Mouse (Mus musculus): ENCODE measurements around the gene St7. TPM values are rescaled to one million over a fixed set of nuclear protein-coding genes. Genes with fewer than 3 reads are reported as not detected.

St7 gene
- polyA plus RNA-seq, 1 experiment: 20.0 TPM

- Histone ChIP-seq H3K4me3 (ENCODE audit: insufficient read depth, low read length) (no peak overlapping the region), H3K27ac (ENCODE audit: insufficient read depth, low read length) (no peak overlapping the region), H3K4me1 (ENCODE audit: control insufficient read depth, insufficient read depth, low read length) (peaks cover 4% of the 10 kb centered on the region; the same call in 1 of the 2 replicates)
- no peak for TF ChIP-seq CTCF (IDR thresholded peaks at IDR 0.05; ENCODE audit: borderline replicate concordance, insufficient read depth, low read length)
- TF ChIP-seq POLR2A (IDR thresholded peaks at IDR 0.05; ENCODE audit: low read depth, low read length): no peak
Measured at GRCm38 (mm10) chr6:17797271-17797713, 104.6 kb downstream of the St7 start.

- Histone ChIP-seq H3K4me3 (ENCODE audit: insufficient read depth, low read length) (no peak overlapping the region), H3K4me1 (ENCODE audit: control insufficient read depth, insufficient read depth, low read length) (peaks cover 4% of the 10 kb centered on the region; the same call in 1 of the 2 replicates), H3K27ac (ENCODE audit: insufficient read depth, low read length) (no peak overlapping the region)
- TF ChIP-seq CTCF (IDR thresholded peaks at IDR 0.05; ENCODE audit: borderline replicate concordance, insufficient read depth, low read length) (no peak), POLR2A (IDR thresholded peaks at IDR 0.05; ENCODE audit: low read depth, low read length) (no peak)
Measured at GRCm38 (mm10) chr6:17800694-17801093, 108.0 kb downstream of the St7 start.

GRCm38 (mm10) chr6:17804468-17804867 is 111.7 kb downstream of the St7 start:
- no peak overlapping the region for H3K4me3 ChIP-seq (ENCODE audit: insufficient read depth, low read length)
- TF ChIP-seq POLR2A (IDR thresholded peaks at IDR 0.05; ENCODE audit: low read depth, low read length) (no peak), CTCF (IDR thresholded peaks at IDR 0.05; ENCODE audit: borderline replicate concordance, insufficient read depth, low read length) (no peak)
- peaks cover 4% of the 10 kb centered on the region; the same call in 1 of the 2 replicates for H3K4me1 ChIP-seq (ENCODE audit: control insufficient read depth, insufficient read depth, low read length)
- no peak overlapping the region for H3K27ac ChIP-seq (ENCODE audit: insufficient read depth, low read length)

GRCm38 (mm10) chr6:17806569-17806968 is 113.8 kb downstream of the St7 start:
- Histone ChIP-seq H3K4me1 (ENCODE audit: control insufficient read depth, insufficient read depth, low read length) (peaks cover 2% of the 10 kb centered on the region; the same call in 1 of the 2 replicates), H3K4me3 (ENCODE audit: insufficient read depth, low read length) (no peak overlapping the region), H3K27ac (ENCODE audit: insufficient read depth, low read length) (no peak overlapping the region)
- TF ChIP-seq CTCF (IDR thresholded peaks at IDR 0.05; ENCODE audit: borderline replicate concordance, insufficient read depth, low read length) (no peak), POLR2A (IDR thresholded peaks at IDR 0.05; ENCODE audit: low read depth, low read length) (no peak)

- Histone ChIP-seq H3K4me3 (ENCODE audit: insufficient read depth, low read length) (no peak overlapping the region), H3K27ac (ENCODE audit: insufficient read depth, low read length) (no peak overlapping the region), H3K4me1 (ENCODE audit: control insufficient read depth, insufficient read depth, low read length) (peaks cover 2% of the 10 kb centered on the region; the same call in 1 of the 2 replicates)
- no peak for TF ChIP-seq POLR2A (IDR thresholded peaks at IDR 0.05; ENCODE audit: low read depth, low read length)
- TF ChIP-seq CTCF (IDR thresholded peaks at IDR 0.05; ENCODE audit: borderline replicate concordance, insufficient read depth, low read length): no peak
Measured at GRCm38 (mm10) chr6:17811063-17811462, 118.3 kb downstream of the St7 start.

DNA sequence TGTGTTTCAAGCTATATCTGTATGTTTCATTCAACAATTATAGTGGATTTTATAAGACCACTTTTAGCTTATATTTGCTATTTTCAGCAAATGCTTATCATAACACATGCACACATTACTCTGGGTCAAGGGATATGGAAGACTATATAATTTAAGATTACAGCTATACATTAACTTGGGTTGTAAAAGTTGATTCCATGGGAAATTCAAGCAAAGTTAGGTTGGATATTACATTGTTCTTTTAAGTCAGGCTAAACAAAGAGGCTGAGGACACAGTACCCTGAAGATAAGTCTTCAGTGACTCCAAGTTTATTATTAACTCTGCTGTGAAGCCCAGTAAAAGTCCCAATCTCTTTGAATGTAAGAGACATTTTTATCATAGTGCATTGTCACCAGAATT is 118.8 kb downstream of the St7 start:
- H3K4me3 ChIP-seq (ENCODE audit: insufficient read depth, low read length): no peak overlapping the region
- H3K27ac ChIP-seq (ENCODE audit: insufficient read depth, low read length): no peak overlapping the region
- peaks cover 2% of the 10 kb centered on the region; the same call in 1 of the 2 replicates for H3K4me1 ChIP-seq (ENCODE audit: control insufficient read depth, insufficient read depth, low read length)
- TF ChIP-seq CTCF (IDR thresholded peaks at IDR 0.05; ENCODE audit: borderline replicate concordance, insufficient read depth, low read length) (no peak), POLR2A (IDR thresholded peaks at IDR 0.05; ENCODE audit: low read depth, low read length) (no peak)

GRCm38 (mm10) chr6:17814074-17814649 is 121.4 kb downstream of the St7 start:
- peaks cover 4% of the 10 kb centered on the region; the same call in 1 of the 2 replicates for H3K4me1 ChIP-seq (ENCODE audit: control insufficient read depth, insufficient read depth, low read length)
- TF ChIP-seq POLR2A (IDR thresholded peaks at IDR 0.05; ENCODE audit: low read depth, low read length) (no peak), CTCF (IDR thresholded peaks at IDR 0.05; ENCODE audit: borderline replicate concordance, insufficient read depth, low read length) (no peak)
- no peak overlapping the region for H3K4me3 ChIP-seq (ENCODE audit: insufficient read depth, low read length)
- no peak overlapping the region for H3K27ac ChIP-seq (ENCODE audit: insufficient read depth, low read length)

DNA sequence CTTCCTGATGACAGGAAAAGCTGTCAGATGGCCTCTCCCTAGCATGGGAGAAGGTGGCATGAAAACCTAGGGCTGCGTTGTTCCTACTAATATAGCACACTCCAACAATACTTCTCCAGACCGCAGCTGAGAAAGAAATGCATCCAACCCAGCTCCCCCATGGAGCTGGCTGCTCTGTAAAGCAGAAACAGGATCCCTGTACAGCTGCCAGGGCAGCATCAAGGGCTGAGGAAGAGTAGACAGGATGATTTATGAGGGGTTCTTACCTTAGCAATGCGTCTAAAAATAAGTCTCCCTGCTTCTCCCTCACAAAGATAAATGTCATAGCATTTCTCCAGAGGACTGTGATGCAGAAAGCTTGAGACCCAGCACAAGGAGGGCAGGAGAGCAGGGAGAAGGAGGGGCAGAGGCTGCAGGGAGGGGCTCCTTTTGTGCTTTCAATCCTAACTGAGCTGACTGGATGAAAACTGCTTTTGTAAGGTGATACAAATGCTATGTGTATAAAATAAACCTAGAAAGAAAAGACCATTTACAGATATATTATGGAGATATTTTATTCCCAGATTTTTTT is 124.2 kb downstream of the St7 start:
- TF ChIP-seq CTCF (IDR thresholded peaks at IDR 0.05; ENCODE audit: borderline replicate concordance, insufficient read depth, low read length) (no peak), POLR2A (IDR thresholded peaks at IDR 0.05; ENCODE audit: low read depth, low read length) (no peak)
- H3K4me1 ChIP-seq (ENCODE audit: control insufficient read depth, insufficient read depth, low read length): peaks cover 2% of the 10 kb centered on the region; the same call in 1 of the 2 replicates
- H3K27ac ChIP-seq (ENCODE audit: insufficient read depth, low read length): no peak overlapping the region
- no peak overlapping the region for H3K4me3 ChIP-seq (ENCODE audit: insufficient read depth, low read length)

DNA sequence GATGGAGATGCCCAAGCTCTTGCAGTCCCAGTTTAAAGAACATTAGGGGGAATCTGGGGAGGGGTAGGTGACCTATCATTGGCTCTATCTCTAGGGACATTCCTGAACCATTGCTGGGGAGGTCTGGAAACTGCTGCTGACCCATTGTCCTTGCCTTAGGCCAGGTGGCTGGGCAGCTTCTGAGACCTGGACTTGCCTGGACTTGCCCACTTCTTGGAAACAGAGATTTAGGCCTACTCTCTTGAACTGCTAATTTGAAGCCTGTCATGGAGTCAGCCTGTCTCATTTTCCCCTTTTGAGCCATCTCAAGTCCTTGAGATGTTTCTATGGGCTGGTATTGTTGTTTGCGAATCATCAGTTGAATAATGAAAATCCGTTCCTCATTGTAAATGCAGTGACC is 130.9 kb downstream of the St7 start:
- no peak overlapping the region for H3K4me3 ChIP-seq (ENCODE audit: insufficient read depth, low read length)
- no peaks in the 10 kb centered on the region for H3K4me1 ChIP-seq (ENCODE audit: control insufficient read depth, insufficient read depth, low read length)
- TF ChIP-seq POLR2A (IDR thresholded peaks at IDR 0.05; ENCODE audit: low read depth, low read length): no peak
- TF ChIP-seq CTCF (IDR thresholded peaks at IDR 0.05; ENCODE audit: borderline replicate concordance, insufficient read depth, low read length): no peak
- no peak overlapping the region for H3K27ac ChIP-seq (ENCODE audit: insufficient read depth, low read length)

DNA sequence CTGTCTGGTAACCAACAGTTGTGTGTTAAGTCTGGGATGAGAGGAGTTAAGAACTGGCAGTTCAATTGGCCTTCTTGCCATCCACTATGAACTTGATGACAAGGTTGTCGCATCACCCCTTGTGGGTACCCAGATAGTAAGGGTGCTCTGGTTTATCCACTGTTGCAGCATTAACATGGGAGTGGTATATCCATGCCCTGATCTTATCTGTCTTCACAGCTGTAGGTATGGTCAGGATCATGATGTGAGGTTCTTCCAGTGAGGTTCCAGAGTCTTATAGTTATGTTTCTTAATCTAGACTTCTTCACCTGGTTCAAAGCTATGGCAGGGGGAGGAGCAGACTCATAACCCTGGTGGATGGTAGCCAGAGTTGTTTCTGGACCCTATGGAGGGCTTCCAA is 132.0 kb downstream of the St7 start:
- no peak for TF ChIP-seq CTCF (IDR thresholded peaks at IDR 0.05; ENCODE audit: borderline replicate concordance, insufficient read depth, low read length)
- TF ChIP-seq POLR2A (IDR thresholded peaks at IDR 0.05; ENCODE audit: low read depth, low read length): no peak
- H3K27ac ChIP-seq (ENCODE audit: insufficient read depth, low read length): no peak overlapping the region
- H3K4me3 ChIP-seq (ENCODE audit: insufficient read depth, low read length): no peak overlapping the region
- no peaks in the 10 kb centered on the region for H3K4me1 ChIP-seq (ENCODE audit: control insufficient read depth, insufficient read depth, low read length)

Data from embryonic fibroblast, embryonic 13.5 days (primary cell).